Mouse (Mus musculus): ENCODE data around the gene Pycr2.

DNA sequence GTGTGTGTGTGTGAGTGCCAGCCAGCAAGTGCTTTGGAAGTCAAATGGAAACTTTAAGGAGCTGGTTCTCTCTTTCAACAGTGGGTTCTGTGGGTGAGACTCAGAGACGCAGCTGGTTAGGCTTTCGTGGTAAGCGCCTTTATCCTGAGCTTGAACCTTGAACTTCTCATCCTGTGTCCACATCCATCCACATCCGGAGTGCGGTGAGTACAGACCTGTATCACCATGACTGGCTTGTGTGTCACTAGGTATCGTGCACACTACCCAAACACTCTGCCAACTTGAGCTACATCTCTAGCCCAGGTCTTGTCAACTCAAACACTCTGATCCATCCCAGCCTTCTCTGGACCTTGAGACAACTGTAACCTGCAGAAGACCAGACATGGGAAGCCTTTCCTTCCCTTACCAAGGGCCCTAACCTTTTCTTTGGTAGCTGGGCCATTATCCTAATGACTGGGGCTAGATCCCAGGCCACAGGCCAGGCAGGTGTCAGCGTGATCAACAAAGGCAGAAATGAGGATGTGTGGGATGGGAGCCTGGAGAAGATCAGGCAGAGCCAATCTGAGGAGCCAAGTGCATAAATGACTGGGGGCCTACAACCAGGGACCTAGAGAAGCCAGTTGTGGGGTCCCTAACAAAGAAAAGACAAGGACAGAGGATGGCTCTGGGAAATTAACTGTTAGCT, 36.8 kb downstream of the Pycr2 start:
- TF ChIP-seq CTCF (IDR thresholded peaks at IDR 0.05), result no peak
- no peak for TF ChIP-seq EP300 (IDR thresholded peaks at IDR 0.05; ENCODE audit: insufficient read depth, low read depth, low read length)
